Mouse (Mus musculus): ENCODE measurements around the gene Robo2. TPM values are rescaled to one million over a fixed set of nuclear protein-coding genes. Genes with fewer than 3 reads are reported as not detected.

The Robo2 gene
- total and polyA plus RNA-seq, 3 experiments, result not detected

- H3K27ac ChIP-seq (ENCODE audit: control insufficient read depth, low read depth, low read length), result no peak overlapping the region
- TF ChIP-seq ETS1 (IDR thresholded peaks at IDR 0.05; ENCODE audit: low read depth, low read length), result no peak
- no peak for TF ChIP-seq GABPA (IDR thresholded peaks at IDR 0.05; ENCODE audit: low read depth, low read length)
- no peak for TF ChIP-seq NELFE (IDR thresholded peaks at IDR 0.05; ENCODE audit: low read depth, low read length)
- TF ChIP-seq TAL1 (IDR thresholded peaks at IDR 0.05; ENCODE audit: low read length), result no peak
- TF ChIP-seq TBP (IDR thresholded peaks at IDR 0.05; ENCODE audit: low read depth, low read length), result no peak
- TF ChIP-seq POLR2A (IDR thresholded peaks at IDR 0.05; ENCODE audit: control insufficient read depth in 1 of 2, insufficient read depth in 1 of 2, low read depth in 1 of 2, low read length in 2 of 2, poor library complexity in 1 of 2), result no peak
- no peak for TF ChIP-seq NRF1 (IDR thresholded peaks at IDR 0.05; ENCODE audit: insufficient read depth, low read depth, low read length, poor library complexity, severe bottlenecking)
- no peak for TF ChIP-seq RCOR1 (IDR thresholded peaks at IDR 0.05; ENCODE audit: low read depth, low read length)
- no peak for TF ChIP-seq GATA1 (IDR thresholded peaks at IDR 0.05; ENCODE audit: low read depth, low read length)
- no peak for TF ChIP-seq KAT2A (conservative IDR thresholded peaks at IDR 0.05; ENCODE audit: low read depth, low read length)
- no peak for TF ChIP-seq ZC3H11A (IDR thresholded peaks at IDR 0.05; ENCODE audit: low read depth, low read length)
- DNase-seq (ENCODE audit: low read depth, low spot score), result no peak
- no peaks in the 10 kb centered on the region for H3K4me1 ChIP-seq (ENCODE audit: control insufficient read depth in 1 of 2, insufficient read depth in 2 of 2, low read length in 2 of 2)
- no peaks in the 10 kb centered on the region for H3K27me3 ChIP-seq (ENCODE audit: control insufficient read depth in 1 of 2, insufficient read depth in 2 of 2, low read length in 2 of 2)
- no peaks in the 10 kb centered on the region for H3K36me3 ChIP-seq (ENCODE audit: control insufficient read depth in 1 of 2, insufficient read depth in 2 of 2, low read length in 2 of 2)
- no peak overlapping the region for H3K9ac ChIP-seq (ENCODE audit: control insufficient read depth, low read depth, low read length, poor library complexity, severe bottlenecking)
- H3K79me2 ChIP-seq (ENCODE audit: control insufficient read depth, insufficient read depth, low read length, poor library complexity), result no peaks in the 10 kb centered on the region
- no peak overlapping the region for H3K4me3 ChIP-seq (ENCODE audit: control insufficient read depth in 1 of 2, insufficient read depth in 1 of 2, low read depth in 2 of 2, low read length in 2 of 2)
- H3K9me3 ChIP-seq (replicated peaks; ENCODE audit: insufficient read depth, low read length), result no peaks in the 10 kb centered on the region
Observed at GRCm38 (mm10) chr16:73869527-73870212, 542.0 kb downstream of the Robo2 start.

- Histone ChIP-seq H3K79me2 (ENCODE audit: control insufficient read depth, insufficient read depth, low read length, poor library complexity) (no peaks in the 10 kb centered on the region), H3K4me1 (ENCODE audit: control insufficient read depth in 1 of 2, insufficient read depth in 2 of 2, low read length in 2 of 2) (no peaks in the 10 kb centered on the region), H3K27me3 (ENCODE audit: control insufficient read depth in 1 of 2, insufficient read depth in 2 of 2, low read length in 2 of 2) (no peaks in the 10 kb centered on the region), H3K9ac (ENCODE audit: control insufficient read depth, low read depth, low read length, poor library complexity, severe bottlenecking) (no peak overlapping the region), H3K9me3 (replicated peaks; ENCODE audit: insufficient read depth, low read length) (no peaks in the 10 kb centered on the region), H3K36me3 (ENCODE audit: control insufficient read depth in 1 of 2, insufficient read depth in 2 of 2, low read length in 2 of 2) (no peaks in the 10 kb centered on the region), H3K4me3 (ENCODE audit: control insufficient read depth in 1 of 2, insufficient read depth in 1 of 2, low read depth in 2 of 2, low read length in 2 of 2) (no peak overlapping the region), H3K27ac (ENCODE audit: control insufficient read depth, low read depth, low read length) (no peak overlapping the region)
- TF ChIP-seq NRF1 (IDR thresholded peaks at IDR 0.05; ENCODE audit: insufficient read depth, low read depth, low read length, poor library complexity, severe bottlenecking) (no peak), CTCF (IDR thresholded peaks at IDR 0.05 in 2 of 3, conservative IDR thresholded peaks at IDR 0.05 in 1 of 3; ENCODE audit: control insufficient read depth in 1 of 3, insufficient read depth in 1 of 3, low read depth in 2 of 3, low read length in 3 of 3, poor library complexity in 1 of 3, severe bottlenecking in 1 of 3) (no peak), ELF1 (IDR thresholded peaks at IDR 0.05; ENCODE audit: low read depth, low read length) (no peak), POLR2A (IDR thresholded peaks at IDR 0.05; ENCODE audit: control insufficient read depth in 1 of 2, insufficient read depth in 1 of 2, low read depth in 1 of 2, low read length in 2 of 2, poor library complexity in 1 of 2) (no peak), CHD1 (IDR thresholded peaks at IDR 0.05; ENCODE audit: low read depth, low read length) (no peak), TBP (IDR thresholded peaks at IDR 0.05; ENCODE audit: low read depth, low read length) (no peak), BHLHE40 (IDR thresholded peaks at IDR 0.05; ENCODE audit: borderline replicate concordance, low read depth, low read length) (no peak)
- no peak for DNase-seq (ENCODE audit: low read depth, low spot score)
Observed at GRCm38 (mm10) chr16:73864625-73865024, 547.0 kb downstream of the Robo2 start.

All from MEL (cell line).